Mouse (Mus musculus): ENCODE data around the gene Thra. TPM values are rescaled to one million over a fixed set of nuclear protein-coding genes. Genes with fewer than 3 reads are reported as not detected.

Gene Thra
- polyA plus RNA-seq, 2 experiments: 55.9 to 157 TPM

- Histone ChIP-seq H3K9ac (ENCODE audit: low read depth, low read length, severe bottlenecking) (peak within 1 kb of the TSS; percentile 67), H3K4me2 (replicated peaks; ENCODE audit: low read depth, low read length, severe bottlenecking) (peak within 1 kb of the TSS; percentile 65), H3K27ac (replicated peaks; ENCODE audit: low read depth, low read length) (0 out of 2 replicates have a peak within 1 kb of the TSS, but pooled peaks have one; percentile 9), H3K9me3 (ENCODE audit: control insufficient read depth, low read length) (no peaks in the 10 kb centered on the region), H3K36me3 (ENCODE audit: control insufficient read depth, insufficient read depth, low read length) (peaks cover 18% of the 10 kb centered on the region), H3K4me1 (ENCODE audit: control insufficient read depth, insufficient read depth, low read length) (0 out of 2 replicates have a peak, but pooled peaks cover 4% of the 10 kb centered on the region), H3K4me3 (replicated peaks; ENCODE audit: low read length) (peak within 1 kb of the TSS; percentile 64), H3K27me3 (ENCODE audit: control insufficient read depth, insufficient read depth, low read length) (no peaks in the 10 kb centered on the region)
- WGBS: under 1% methylated on average over 16 of the region's 16 CpGs
- peak; percentile 98 for ATAC-seq (ENCODE audit: low FRiP score, low read depth)
- peak; percentile 96 for DNase-seq (ENCODE audit: low spot score)
- peak; percentile 29; the same call in 1 of the 2 replicates for TF ChIP-seq POLR2A (IDR thresholded peaks at IDR 0.05; ENCODE audit: borderline replicate concordance, extremely low read depth, insufficient read depth, insufficient read length)
These were observed 11.3 kb upstream of the Thra start, which contains the start of gene Med24 for GRCm38 (mm10) chr11:98729119-98729588. Gene Med24 (minus strand): TSS chr11:98729435.

- no peaks in the 10 kb centered on the region for H3K27me3 ChIP-seq (ENCODE audit: control insufficient read depth, insufficient read depth, low read length)
- H3K4me2 ChIP-seq (replicated peaks; ENCODE audit: low read depth, low read length, severe bottlenecking): no peak overlapping the region
- no peak for ATAC-seq (ENCODE audit: low FRiP score, low read depth)
- TF ChIP-seq POLR2A (IDR thresholded peaks at IDR 0.05; ENCODE audit: borderline replicate concordance, extremely low read depth, insufficient read depth, insufficient read length): no peak
- 0 out of 2 replicates have a peak, but pooled peaks cover 4% of the 10 kb centered on the region for H3K4me1 ChIP-seq (ENCODE audit: control insufficient read depth, insufficient read depth, low read length)
- H3K4me3 ChIP-seq (replicated peaks; ENCODE audit: low read length): no peak overlapping the region
- H3K27ac ChIP-seq (replicated peaks; ENCODE audit: low read depth, low read length): no peak overlapping the region
- peaks cover 11% of the 10 kb centered on the region; the same call in 1 of the 2 replicates for H3K36me3 ChIP-seq (ENCODE audit: control insufficient read depth, insufficient read depth, low read length)
- 59% methylated on average over 4 of the region's 4 CpGs for whole genome bisulfite sequencing
- H3K9ac ChIP-seq (ENCODE audit: low read depth, low read length, severe bottlenecking): no peak overlapping the region
- DNase-seq (ENCODE audit: low spot score): no peak
- no peaks in the 10 kb centered on the region for H3K9me3 ChIP-seq (ENCODE audit: control insufficient read depth, low read length)
These were observed 9.7 kb upstream of the Thra start for GRCm38 (mm10) chr11:98730727-98731126.

GRCm38 (mm10) chr11:98731134-98731533 lies 9.3 kb upstream of the Thra start:
- ATAC-seq (ENCODE audit: low FRiP score, low read depth) (no peak), DNase-seq (ENCODE audit: low spot score) (no peak)
- WGBS: 37% methylated on average over 5 of the region's 5 CpGs
- TF ChIP-seq POLR2A (IDR thresholded peaks at IDR 0.05; ENCODE audit: borderline replicate concordance, extremely low read depth, insufficient read depth, insufficient read length): no peak
- Histone ChIP-seq H3K4me2 (replicated peaks; ENCODE audit: low read depth, low read length, severe bottlenecking) (no peak overlapping the region), H3K9ac (ENCODE audit: low read depth, low read length, severe bottlenecking) (no peak overlapping the region), H3K36me3 (ENCODE audit: control insufficient read depth, insufficient read depth, low read length) (peaks cover 7% of the 10 kb centered on the region; the same call in 1 of the 2 replicates), H3K9me3 (ENCODE audit: control insufficient read depth, low read length) (no peaks in the 10 kb centered on the region), H3K4me3 (replicated peaks; ENCODE audit: low read length) (no peak overlapping the region), H3K27me3 (ENCODE audit: control insufficient read depth, insufficient read depth, low read length) (no peaks in the 10 kb centered on the region), H3K27ac (replicated peaks; ENCODE audit: low read depth, low read length) (no peak overlapping the region), H3K4me1 (ENCODE audit: control insufficient read depth, insufficient read depth, low read length) (0 out of 2 replicates have a peak, but pooled peaks cover 4% of the 10 kb centered on the region)

GRCm38 (mm10) chr11:98734020-98734419 lies 6.4 kb upstream of the Thra start:
- no peak overlapping the region for H3K4me2 ChIP-seq (replicated peaks; ENCODE audit: low read depth, low read length, severe bottlenecking)
- DNase-seq (ENCODE audit: low spot score) (no peak), ATAC-seq (ENCODE audit: low FRiP score, low read depth) (no peak)
- no peaks in the 10 kb centered on the region for H3K27me3 ChIP-seq (ENCODE audit: control insufficient read depth, insufficient read depth, low read length)
- no peak overlapping the region for H3K27ac ChIP-seq (replicated peaks; ENCODE audit: low read depth, low read length)
- no peaks in the 10 kb centered on the region for H3K9me3 ChIP-seq (ENCODE audit: control insufficient read depth, low read length)
- no peaks in the 10 kb centered on the region for H3K36me3 ChIP-seq (ENCODE audit: control insufficient read depth, insufficient read depth, low read length)
- TF ChIP-seq POLR2A (IDR thresholded peaks at IDR 0.05; ENCODE audit: borderline replicate concordance, extremely low read depth, insufficient read depth, insufficient read length): no peak
- no peak overlapping the region for H3K9ac ChIP-seq (ENCODE audit: low read depth, low read length, severe bottlenecking)
- no peaks in the 10 kb centered on the region for H3K4me1 ChIP-seq (ENCODE audit: control insufficient read depth, insufficient read depth, low read length)
- WGBS: 69% methylated on average over 3 of the region's 3 CpGs
- H3K4me3 ChIP-seq (replicated peaks; ENCODE audit: low read length): no peak overlapping the region

- Histone ChIP-seq H3K9ac (ENCODE audit: low read depth, low read length, severe bottlenecking) (no peak overlapping the region), H3K4me3 (replicated peaks; ENCODE audit: low read length) (no peak overlapping the region), H3K36me3 (ENCODE audit: control insufficient read depth, insufficient read depth, low read length) (no peaks in the 10 kb centered on the region), H3K4me1 (ENCODE audit: control insufficient read depth, insufficient read depth, low read length) (peaks cover 4% of the 10 kb centered on the region), H3K27me3 (ENCODE audit: control insufficient read depth, insufficient read depth, low read length) (no peaks in the 10 kb centered on the region), H3K4me2 (replicated peaks; ENCODE audit: low read depth, low read length, severe bottlenecking) (no peak overlapping the region), H3K9me3 (ENCODE audit: control insufficient read depth, low read length) (no peaks in the 10 kb centered on the region), H3K27ac (replicated peaks; ENCODE audit: low read depth, low read length) (no peak overlapping the region)
- ATAC-seq (ENCODE audit: low FRiP score, low read depth) (no peak), DNase-seq (ENCODE audit: low spot score) (no peak)
- WGBS: 90% methylated on average over 4 of the region's 4 CpGs
- TF ChIP-seq POLR2A (IDR thresholded peaks at IDR 0.05; ENCODE audit: borderline replicate concordance, extremely low read depth, insufficient read depth, insufficient read length): no peak
These were observed 5.3 kb upstream of the Thra start for GRCm38 (mm10) chr11:98735111-98735510.

Data from limb, embryonic 14.5 days (tissue).